Mouse (Mus musculus) cerebellum, adult 2 months (tissue): ENCODE measurements around the gene Afap1l2. TPM values are rescaled to one million over a fixed set of nuclear protein-coding genes. Genes with fewer than 3 reads are reported as not detected.
A peak's percentile ranks its signal among the peaks of the same experiment; 100 is the strongest.

Source experiments
- DNase-seq, 2 experiments: peaks; one replicate each; pipeline ENCODE4 v3.0.0; 2021
- H3K27ac ChIP-seq: fragments of 200-500 bp; 2 replicates; pipeline ENCODE4 v1.5.1; 2012; ENCODE audit warnings: low read length, control low read depth, inconsistent platforms; ENCODE audit not compliant: insufficient read depth
- H3K27me3 ChIP-seq: fragments of 200-500 bp; 2 replicates; pipeline ENCODE4 v1.6.1; 2012; ENCODE audit warnings: inconsistent platforms, mild to moderate bottlenecking, low read length, moderate library complexity; ENCODE audit not compliant: control insufficient read depth, insufficient read depth
- H3K4me1 ChIP-seq: fragments of 200-500 bp; 2 replicates; pipeline ENCODE4 v1.6.1; 2011; ENCODE audit warnings: low read length; ENCODE audit not compliant: control insufficient read depth, insufficient read depth
- H3K4me3 ChIP-seq: fragments of 200-500 bp; replicated peaks from 2 replicates; pipeline ENCODE3; 2011; ENCODE audit warnings: mild to moderate bottlenecking, low read depth, low read length, control low read depth; ENCODE audit not compliant: insufficient read depth
- CTCF ChIP-seq: fragments of 200-500 bp; IDR thresholded peaks from 2 replicates; pipeline ENCODE4 v1.5.1; 2011; ENCODE audit warnings: low read depth, mild to moderate bottlenecking, control low read depth, low read length, moderate library complexity, borderline replicate concordance; ENCODE audit not compliant: insufficient read depth
- POLR2A ChIP-seq: fragments of 200-500 bp; IDR thresholded peaks from 2 replicates; pipeline ENCODE4 v1.6.1; 2011; ENCODE audit warnings: low read length, control low read depth, borderline replicate concordance; ENCODE audit not compliant: insufficient read depth
- WGBS: fragments of 180-500 bp; shearing (Covaris S2); methylation state at CpG from one replicate; pipeline ENCODE4 v1.1.7; 2018; 5-methylcytosine and 5-hydroxymethylcytosine counted together
- polyA plus RNA-seq: library from polyadenylated mRNA; depleted of rRNA; stranded (reverse); fragments of >200 nt; gene quantifications from 2 replicates; pipeline ENCODE4 v1.2.3, GENCODE M21; 2012

Gene Afap1l2
- polyA plus RNA-seq, 1 experiment, result 43.3 TPM

- TF ChIP-seq POLR2A, result no peak
- TF ChIP-seq CTCF, result no peak
- Histone ChIP-seq H3K4me3 (peak overlapping the region; percentile 48), H3K4me1 (peaks cover 53% of the 10 kb centered on the region), H3K27me3 (no peaks in the 10 kb centered on the region), H3K27ac (peak overlapping the region; percentile 77)
- DNase-seq, result peak; percentile 67 to 80
- WGBS, result 5% methylated on average over 7 of the region's 7 CpGs
These were observed 4.6 kb downstream of the Afap1l2 start for GRCm38 (mm10) chr19:57003460-57003810.

DNA sequence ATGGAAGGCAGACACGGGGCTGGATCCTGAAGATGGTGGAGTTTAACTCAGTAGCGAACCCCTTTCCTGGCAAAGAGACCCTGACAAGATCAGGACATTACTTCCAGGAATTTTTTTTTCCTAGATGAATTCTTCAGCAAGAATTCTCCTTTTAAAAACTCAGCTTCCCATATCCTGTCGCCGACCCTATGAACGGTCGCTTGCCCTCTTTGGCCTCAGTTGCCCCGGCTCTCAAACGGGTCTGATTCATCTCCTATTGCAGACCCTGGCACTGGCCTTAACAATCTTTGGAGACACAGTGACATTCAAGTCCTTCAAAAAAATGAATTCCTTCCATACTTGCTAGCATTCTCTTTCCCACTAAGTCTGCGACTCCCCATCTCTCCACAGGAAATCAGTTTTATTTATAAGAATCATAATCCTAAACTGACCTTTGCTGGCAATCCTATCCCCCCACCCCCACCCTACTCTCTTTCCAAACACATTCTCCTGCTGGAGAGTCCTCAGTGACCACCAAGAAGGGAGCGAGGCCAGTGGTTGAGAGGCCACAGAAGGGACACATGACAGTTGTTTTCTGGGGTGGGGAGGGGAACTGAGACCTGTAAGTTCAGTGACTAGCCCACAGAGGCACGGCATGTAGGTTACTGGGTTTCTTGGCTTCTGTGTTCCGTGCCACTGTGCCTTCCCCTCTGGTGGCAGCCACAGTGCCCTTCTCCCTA, 5.1 kb downstream of the Afap1l2 start:
- DNase-seq, result no peak
- Histone ChIP-seq H3K27ac (peak overlapping the region; percentile 77), H3K4me3 (peak overlapping the region; percentile 48), H3K4me1 (peaks cover 57% of the 10 kb centered on the region), H3K27me3 (no peaks in the 10 kb centered on the region)
- no peak for TF ChIP-seq POLR2A
- TF ChIP-seq CTCF, result no peak
- WGBS, result 53% methylated on average over 12 of the region's 12 CpGs

GRCm38 (mm10) chr19:57001926-57002325, 6.1 kb downstream of the Afap1l2 start:
- H3K27ac ChIP-seq, result no peak overlapping the region
- WGBS, result 86% methylated on average over 4 of the region's 4 CpGs
- H3K4me1 ChIP-seq, result peaks cover 65% of the 10 kb centered on the region
- H3K27me3 ChIP-seq, result no peaks in the 10 kb centered on the region
- TF ChIP-seq POLR2A (no peak), CTCF (no peak)
- no peak overlapping the region for H3K4me3 ChIP-seq
- DNase-seq, result no peak

DNA sequence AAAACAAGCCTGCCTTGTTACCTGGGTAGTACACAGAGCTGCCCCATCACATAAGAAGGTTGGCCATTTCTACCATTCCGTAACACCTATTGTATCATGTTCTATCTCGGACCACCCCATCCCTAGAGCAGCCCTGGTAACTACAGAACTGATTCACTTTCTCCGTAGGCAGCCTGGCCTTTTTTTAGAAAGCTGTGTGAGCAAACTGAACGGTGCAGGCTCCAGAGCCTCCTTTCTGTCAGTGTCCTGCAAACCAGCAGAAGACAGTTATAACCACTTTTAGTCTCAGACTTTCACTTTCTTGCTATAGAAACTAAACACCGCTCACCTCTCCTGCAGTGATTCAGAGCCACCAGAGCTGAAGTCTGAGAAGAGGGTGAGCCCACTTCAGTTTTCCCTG, 7.4 kb downstream of the Afap1l2 start:
- TF ChIP-seq CTCF (no peak), POLR2A (no peak)
- no peak overlapping the region for H3K27ac ChIP-seq
- no peak for DNase-seq
- peaks cover 71% of the 10 kb centered on the region for H3K4me1 ChIP-seq
- WGBS, result 49% methylated on average over 5 of the region's 5 CpGs
- no peak overlapping the region for H3K4me3 ChIP-seq
- H3K27me3 ChIP-seq, result no peaks in the 10 kb centered on the region

GRCm38 (mm10) chr19:56999781-57000180, 8.2 kb downstream of the Afap1l2 start:
- Histone ChIP-seq H3K27ac (0 out of 2 replicates have a peak overlapping the region, but pooled peaks have one; percentile 19), H3K27me3 (no peaks in the 10 kb centered on the region), H3K4me3 (no peak overlapping the region), H3K4me1 (peaks cover 75% of the 10 kb centered on the region)
- WGBS, result 36% methylated on average over 2 of the region's 2 CpGs
- TF ChIP-seq CTCF, result no peak
- no peak for TF ChIP-seq POLR2A
- DNase-seq, result peak; percentile 40 to 58

DNA sequence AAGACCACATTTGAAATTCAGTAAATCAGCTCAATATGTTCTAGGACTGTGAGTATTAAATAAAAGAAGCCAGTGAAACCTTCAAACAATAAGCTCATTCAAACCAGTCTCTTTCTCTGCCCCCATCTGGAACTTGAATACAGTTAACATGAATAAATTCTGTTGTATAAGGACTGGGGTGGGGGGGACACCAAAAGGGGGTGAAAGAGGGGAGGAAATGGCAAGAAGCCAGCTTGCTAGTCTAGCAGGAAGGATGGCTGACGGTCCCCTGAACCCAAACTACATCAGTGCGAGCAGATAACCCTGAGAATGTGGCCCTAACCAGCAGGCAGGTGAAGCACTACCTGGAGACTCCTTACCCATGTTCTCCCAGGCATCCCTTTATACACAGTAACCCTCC, 9.1 kb downstream of the Afap1l2 start:
- WGBS, result 64% methylated on average over 2 of the region's 2 CpGs
- Histone ChIP-seq H3K4me3 (no peak overlapping the region), H3K27ac (no peak overlapping the region), H3K27me3 (no peaks in the 10 kb centered on the region), H3K4me1 (peaks cover 76% of the 10 kb centered on the region)
- no peak for TF ChIP-seq POLR2A
- TF ChIP-seq CTCF, result no peak
- peak in 1 of 2 experiments; percentile 20 for DNase-seq

GRCm38 (mm10) chr19:56998331-56998730, 9.7 kb downstream of the Afap1l2 start:
- WGBS, result 77% methylated on average over 4 of the region's 4 CpGs
- no peak for TF ChIP-seq CTCF
- TF ChIP-seq POLR2A, result no peak
- no peaks in the 10 kb centered on the region for H3K27me3 ChIP-seq

GRCm38 (mm10) chr19:56997164-56997599, 10.8 kb downstream of the Afap1l2 start:
- Histone ChIP-seq H3K4me3 (no peak overlapping the region), H3K27me3 (no peaks in the 10 kb centered on the region), H3K4me1 (peaks cover 72% of the 10 kb centered on the region), H3K27ac (no peak overlapping the region)
- 17% methylated on average over 10 of the region's 10 CpGs for WGBS
- no peak for DNase-seq
- no peak for TF ChIP-seq POLR2A
- TF ChIP-seq CTCF, result peak; percentile 12; the same call in 1 of the 2 replicates

More at GRCm38 (mm10) chr19:56998331-56998730, 9.7 kb downstream of the Afap1l2 start:
- DNase-seq, result no peak
- Histone ChIP-seq H3K4me1 (peaks cover 80% of the 10 kb centered on the region), H3K27ac (no peak overlapping the region), H3K4me3 (no peak overlapping the region)
